Comparison of ENCODE assay signal across 12 mouse cellular contexts in the genomic region with DNA sequence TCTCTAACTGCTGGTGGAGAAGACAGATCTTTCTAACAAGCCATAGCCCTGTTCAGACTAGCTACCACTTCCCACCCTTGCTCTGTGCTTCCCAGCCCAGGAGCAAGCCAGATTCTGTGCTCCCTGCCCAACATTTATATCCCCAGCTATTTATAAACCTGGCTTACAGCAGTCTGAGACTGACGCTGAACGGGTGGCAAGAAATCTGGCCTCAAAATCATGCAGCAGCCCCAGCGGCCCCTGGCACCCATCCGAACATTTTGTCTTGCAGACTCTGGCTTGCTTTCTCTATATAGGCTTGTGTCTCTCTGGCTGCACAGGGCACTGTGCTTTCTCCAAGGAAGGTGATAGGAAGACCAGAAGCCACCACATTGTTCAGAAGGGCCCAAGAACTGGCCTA. TPM values are rescaled to one million over a fixed set of nuclear protein-coding genes. Genes with fewer than 3 reads are reported as not detected.
DNase-seq lines count a peak whose midpoint lies in the region; ATAC-seq and TF ChIP-seq lines count a peak whose summit lies in the region.
"Had no signal": no experiment of that assay in that cellular context is flagged by ENCODE, and none has a peak within 500 bp of the region (broad histone marks: within the 10 kb centered on the region; RNA-seq: fewer than 3 reads in every experiment).

No protein-coding gene starts in this region.

- H3K27ac ChIP-seq in CH12.LX (ENCODE audit: insufficient read depth, low read depth) = no peak overlapping the region
- H3K27ac ChIP-seq: macrophage; neural tube, embryonic 13.5 days had no signal

- H3K4me1 ChIP-seq in CH12.LX (ENCODE audit: control insufficient read depth in 1 of 2, insufficient read depth in 2 of 2) = peaks cover 15 to 23% of the 10 kb centered on the region in 2 experiments
- H3K4me1 ChIP-seq: neural tube, embryonic 13.5 days had no signal

- TF ChIP-seq RAD21 in CH12.LX (IDR thresholded peaks at IDR 0.05; ENCODE audit: low read depth, low read length) = no peak

- ATAC-seq in frontal cortex, adult (ENCODE audit: low TSS enrichment) = peak; percentile 76
- ATAC-seq: CD4-positive, CD25-positive, alpha-beta regulatory T cell, adult 4 months had no signal

- DNase-seq in frontal cortex, postnatal 25 days (ENCODE audit: low spot score in 2 of 2) = no peak
- no peak for DNase-seq in CH12.LX (ENCODE audit: extremely low read depth)
- DNase-seq in gastrocnemius, postnatal 10 days = peak; percentile 52
- peak; percentile 27 to 63 for DNase-seq in left cerebral cortex, postnatal 10 days (ENCODE audit: extremely low spot score in 1 of 2, low spot score in 2 of 2)
- no peak for DNase-seq in spleen, postnatal 10 days (ENCODE audit: low spot score in 2 of 2)
- no peak for DNase-seq in neural tube, embryonic 10.5 days (ENCODE audit: extremely low spot score, low spot score)
- no peak for DNase-seq in thymus, postnatal 4 days
- DNase-seq: cerebellum, adult 9-10 months had no signal

- TF ChIP-seq EP300 in CH12.LX (IDR thresholded peaks at IDR 0.05; ENCODE audit: low read length) = no peak

- 0 out of 2 replicates have a peak overlapping the region, but pooled peaks have one; percentile 42 for H3K4me2 ChIP-seq in CH12.LX (ENCODE audit: insufficient read depth, low read depth, poor library complexity, severe bottlenecking)
- H3K4me2 ChIP-seq: neural tube, embryonic 13.5 days had no signal

- H3K27me3 ChIP-seq in CH12.LX (replicated peaks) = no peaks in the 10 kb centered on the region
- H3K27me3 ChIP-seq: neural tube, embryonic 13.5 days had no signal

- H3K9me3 ChIP-seq in CH12.LX (replicated peaks; ENCODE audit: low read length) = peaks cover 9% of the 10 kb centered on the region
- H3K9me3 ChIP-seq: neural tube, embryonic 13.5 days had no signal

- H3K4me3 ChIP-seq in CH12.LX (replicated peaks in 1 of 3; ENCODE audit: low read depth in 2 of 3, low read length in 2 of 3, poor library complexity in 1 of 3) = no peak overlapping the region
- H3K4me3 ChIP-seq: neural tube, embryonic 13.5 days had no signal

- intact Hi-C loops in left cerebral cortex, postnatal 10 days (cut with DNase I) = no loop called here

- no peak overlapping the region for H3K9ac ChIP-seq in CH12.LX (ENCODE audit: insufficient read depth, low read depth)
- H3K9ac ChIP-seq: neural tube, embryonic 13.5 days had no signal

- TF ChIP-seq POLR2A in CH12.LX (IDR thresholded peaks at IDR 0.05; ENCODE audit: low read depth, low read length) = no peak

- dilution Hi-C loops in CH12.LX (cut with MboI; ENCODE audit: extremely low pct_ligation_motif_present, extremely low pct_unique_long_range_greater_than_20kb, low sequenced_read_pairs) = no loop called here

- in situ Hi-C loops in CH12.LX (cut with MboI; ENCODE audit: low pct_ligation_motif_present, low pct_unique_long_range_greater_than_20kb, low sequenced_read_pairs) = loop anchor here (10.0 kb wide), 1 partner anchor 46 kb away; the partner anchor contains the start of gene Ksr1

- peaks cover 0 to 3% of the 10 kb centered on the region in 2 experiments for H3K36me3 ChIP-seq in CH12.LX (replicated peaks in 1 of 2; ENCODE audit: control insufficient read depth in 1 of 2, insufficient read depth in 1 of 2, low read length in 1 of 2)
- H3K36me3 ChIP-seq: neural tube, embryonic 13.5 days had no signal

- TF ChIP-seq CTCF in CH12.LX (conservative IDR thresholded peaks at IDR 0.05 in 1 of 2, IDR thresholded peaks at IDR 0.05 in 1 of 2; ENCODE audit: low read depth in 2 of 2, low read length in 2 of 2) = no peak

- no peaks in the 10 kb centered on the region for H3K79me2 ChIP-seq in CH12.LX (replicated peaks; ENCODE audit: control insufficient read depth, extremely low read depth, insufficient read depth, poor library complexity, severe bottlenecking)

TF ChIP-seq in CH12.LX, 34 proteins besides CTCF, POLR2A, EP300 and RAD21:
- TF ChIP-seq SMC3 (IDR thresholded peaks at IDR 0.05; ENCODE audit: low read depth, low read length) (no peak), E2F4 (IDR thresholded peaks at IDR 0.05; ENCODE audit: insufficient replicate concordance, low read depth, low read length) (no peak), RCOR1 (conservative IDR thresholded peaks at IDR 0.05; ENCODE audit: low read depth, low read length) (no peak), GABPA (IDR thresholded peaks at IDR 0.05; ENCODE audit: insufficient replicate concordance, low read depth, low read length) (no peak)

RNA-seq across cellular contexts. Expression of gene Ksr1, which starts 45.0 kb away (rescaled TPM):
- total RNA-seq in CH12.LX (2012; rRNA removed) (63.8 and 73.1 TPM in 2 replicates), CH12.LX (2014; rRNA removed) (21.3 and 22.5 TPM in 2 replicates)
- polyA plus RNA-seq in CH12.LX (2012; ENCODE audit: insufficient read length, low read depth) = 48.9 and 61.2 TPM in 2 replicates
- total RNA-seq in gastrocnemius, postnatal 10 days (2021) = 100 to 1,000 TPM; 103 to 118 TPM
- 10 to 100 TPM; 51.2 to 51.6 TPM for total RNA-seq in left cerebral cortex, postnatal 10 days (2021)

Comparison
In these comparisons a context has a peak if more than half of its experiments do, and no peak if none do; other contexts are left out.
1. DNase-seq: peak in gastrocnemius, postnatal 10 days (single experiment) and left cerebral cortex, postnatal 10 days (2 of 2); none in frontal cortex, postnatal 25 days (0 of 2), CH12.LX (single experiment), spleen, postnatal 10 days (0 of 2), neural tube, embryonic 10.5 days (single experiment) and thymus, postnatal 4 days (single experiment).